Mouse (Mus musculus) right cerebral cortex, postnatal 10 days (tissue): Measurements from ENCODE around the gene Ces3a.
"Not testable (repeated sequence)": the region's sequence is repeated elsewhere in the genome, so short reads cannot be mapped to it uniquely, and the experiment has no call there.

Source experiments
- DNase-seq, 2 experiments: peaks; one replicate each; pipeline ENCODE4 v3.0.0; 2021; ENCODE audit warnings: low spot score in 2 of 2

Gene Ces3a

GRCm38 (mm10) chr8:105093992-105094391 lies 45.6 kb downstream of the Ces3a start:
- no peak for DNase-seq

GRCm38 (mm10) chr8:105102101-105102785 lies 53.8 kb downstream of the Ces3a start:
- DNase-seq: not testable (repeated sequence)

GRCm38 (mm10) chr8:105103701-105104100 lies 55.3 kb downstream of the Ces3a start:
- not testable (repeated sequence) for DNase-seq

GRCm38 (mm10) chr8:105104220-105104619 lies 55.8 kb downstream of the Ces3a start:
- no peak for DNase-seq
